Mouse (Mus musculus) right cerebral cortex, postnatal 4 days (tissue): Measurements from ENCODE around the gene Zbtb38.
A peak's percentile ranks its signal among the peaks of the same experiment; 100 is the strongest.

Experiments
- DNase-seq: peaks from one replicate; pipeline ENCODE4 v3.0.0-alpha.2; 2022

Zbtb38 gene

DNA sequence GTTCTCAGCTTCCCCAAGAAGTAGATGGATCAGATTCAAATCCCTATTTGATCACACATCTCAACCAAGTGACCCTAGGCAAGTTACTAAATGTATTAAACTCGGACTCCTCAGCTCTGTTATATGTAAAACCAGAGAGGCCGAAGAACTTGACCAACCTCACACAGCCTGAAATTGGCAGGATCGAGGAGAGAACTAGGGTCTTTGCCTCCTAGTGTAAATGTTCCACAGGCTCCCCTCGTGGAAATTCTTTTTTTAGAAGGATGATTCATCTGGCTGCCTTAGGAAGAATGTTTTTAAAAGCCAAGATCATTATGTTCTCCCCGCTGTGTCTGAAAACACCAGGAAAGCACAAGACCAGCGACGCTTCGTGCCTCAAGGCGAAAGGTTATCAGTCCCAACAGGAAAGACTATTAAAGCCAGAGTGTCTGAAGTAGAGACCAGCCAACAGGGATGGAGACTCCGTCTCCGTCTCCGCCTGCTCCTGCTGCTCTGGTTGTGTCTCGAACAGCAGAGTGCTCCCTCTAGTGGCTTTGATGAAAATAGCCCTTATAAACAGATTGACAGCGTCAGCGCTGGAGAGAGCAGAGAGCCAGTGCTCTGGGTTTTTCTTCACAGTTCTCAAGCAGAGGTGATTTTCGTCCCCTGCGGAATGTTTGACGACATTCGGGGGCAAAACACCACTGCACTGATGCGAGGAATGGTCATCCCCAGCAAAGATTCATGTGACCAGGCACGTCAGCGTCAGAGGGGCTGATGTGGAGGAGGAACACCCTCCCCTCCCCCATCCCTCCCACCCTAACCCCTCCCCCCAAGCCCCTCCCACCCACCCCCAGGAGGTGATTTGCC, 6.3 kb upstream of the Zbtb38 start:
- DNase-seq, result peak; percentile 38

- no peak for DNase-seq
Measured at GRCm38 (mm10) chr9:96756638-96757435, 4.2 kb upstream of the Zbtb38 start.

GRCm38 (mm10) chr9:96755761-96756160, 3.1 kb upstream of the Zbtb38 start:
- DNase-seq, result no peak

DNA sequence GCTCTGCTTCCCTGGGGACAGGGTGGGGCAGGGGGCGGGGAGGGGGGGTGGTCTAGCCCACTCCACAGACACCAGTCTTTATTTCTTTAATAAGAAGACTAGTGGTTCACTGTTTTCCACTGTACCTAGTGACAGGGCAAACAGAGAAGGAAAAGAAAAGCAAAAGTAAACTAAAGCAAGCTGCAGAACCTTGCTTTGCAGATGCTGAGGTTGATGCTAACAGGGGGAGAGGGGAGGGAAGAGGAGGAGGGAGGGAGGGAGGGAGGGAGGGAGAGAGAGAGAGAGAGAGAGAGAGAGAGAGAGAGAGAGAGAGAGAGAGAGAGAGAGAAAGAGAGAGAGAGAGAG, 2.0 kb upstream of the Zbtb38 start:
- no peak for DNase-seq

DNA sequence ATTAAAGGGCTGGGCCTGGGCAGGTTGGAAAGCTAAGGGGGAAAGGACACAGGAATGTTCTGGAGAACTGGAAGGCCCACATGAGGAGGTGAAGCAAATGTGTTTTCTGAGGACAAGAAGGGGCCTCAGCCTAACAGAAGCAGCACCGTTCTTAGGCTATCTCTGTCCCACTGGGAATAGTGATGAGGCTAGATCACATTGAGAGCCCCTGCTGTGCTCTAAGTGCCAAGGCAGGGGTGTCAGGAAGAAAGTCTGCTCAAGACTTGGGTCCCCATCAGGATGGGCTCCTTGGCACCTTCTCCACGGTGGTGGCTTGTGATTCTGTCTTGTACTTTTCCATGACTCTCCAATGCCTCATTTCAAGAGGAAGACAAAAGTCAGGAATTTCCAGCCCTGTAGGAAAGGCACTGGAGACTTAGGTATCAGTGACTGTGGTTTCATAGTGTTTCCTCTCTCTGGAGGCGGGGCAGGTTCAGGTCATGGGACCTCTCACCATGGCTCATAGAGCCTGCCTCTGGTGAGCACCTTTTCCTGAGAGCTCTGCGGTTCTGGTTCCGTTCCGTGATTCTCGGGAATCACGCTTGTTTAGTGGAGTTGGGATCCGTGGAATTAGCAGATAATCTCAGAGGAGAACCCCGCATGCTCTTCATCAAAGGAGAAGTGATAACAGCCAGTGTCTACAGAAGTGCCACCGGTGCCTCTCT, 1.4 kb upstream of the Zbtb38 start:
- DNase-seq, result no peak

GRCm38 (mm10) chr9:96753392-96753791, 761 bp upstream of the Zbtb38 start:
- DNase-seq, result no peak

- no peak for DNase-seq
Measured at GRCm38 (mm10) chr9:96751821-96752602, 619 bp downstream of the Zbtb38 start.

DNA sequence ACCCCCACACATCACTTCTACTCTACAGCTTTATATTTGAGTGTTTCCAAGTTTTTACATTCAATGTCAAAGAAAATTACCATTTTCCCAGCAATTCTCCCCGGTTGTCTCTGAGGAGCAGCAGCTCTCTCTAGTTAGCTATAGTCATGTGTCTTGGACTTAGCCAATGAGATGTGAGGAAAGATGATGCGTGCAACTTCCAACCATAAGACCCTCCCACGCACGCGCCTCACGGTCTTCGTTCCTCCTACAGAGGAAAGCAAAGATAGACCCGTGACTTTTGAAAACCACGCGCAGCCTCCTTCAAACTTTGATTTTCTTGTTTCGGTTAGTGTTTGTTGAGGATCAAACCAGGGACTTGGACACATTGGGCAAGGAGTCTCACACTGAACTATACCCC, 2.0 kb downstream of the Zbtb38 start:
- no peak for DNase-seq

DNA sequence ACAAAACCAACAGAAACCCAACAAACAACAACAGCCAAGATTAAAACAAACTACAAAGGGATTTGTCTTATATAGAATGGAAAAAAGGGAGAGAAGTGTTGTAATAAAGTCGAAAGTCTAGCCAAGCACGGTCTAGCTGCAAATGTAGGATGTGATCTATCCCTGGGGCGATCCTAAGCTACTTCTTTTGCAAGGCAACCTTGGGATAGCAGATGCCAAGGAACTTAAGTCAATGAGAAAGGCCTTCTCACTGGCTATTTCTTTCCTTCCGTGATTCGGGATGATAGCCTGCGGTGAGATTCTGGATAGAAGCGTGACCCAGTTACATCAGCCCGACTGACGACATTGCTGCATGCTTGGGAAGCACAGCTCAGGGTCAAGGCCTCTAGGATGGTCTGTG, 6.1 kb downstream of the Zbtb38 start:
- no peak for DNase-seq

- DNase-seq, result no peak
Measured at GRCm38 (mm10) chr9:96744909-96745308, 7.7 kb downstream of the Zbtb38 start.

- DNase-seq, result no peak
Measured at GRCm38 (mm10) chr9:96741365-96742085, 11.1 kb downstream of the Zbtb38 start.

GRCm38 (mm10) chr9:96740712-96741364, 11.8 kb downstream of the Zbtb38 start:
- DNase-seq, result no peak

GRCm38 (mm10) chr9:96739808-96740711, 12.6 kb downstream of the Zbtb38 start:
- peak; percentile 41 for DNase-seq

DNA sequence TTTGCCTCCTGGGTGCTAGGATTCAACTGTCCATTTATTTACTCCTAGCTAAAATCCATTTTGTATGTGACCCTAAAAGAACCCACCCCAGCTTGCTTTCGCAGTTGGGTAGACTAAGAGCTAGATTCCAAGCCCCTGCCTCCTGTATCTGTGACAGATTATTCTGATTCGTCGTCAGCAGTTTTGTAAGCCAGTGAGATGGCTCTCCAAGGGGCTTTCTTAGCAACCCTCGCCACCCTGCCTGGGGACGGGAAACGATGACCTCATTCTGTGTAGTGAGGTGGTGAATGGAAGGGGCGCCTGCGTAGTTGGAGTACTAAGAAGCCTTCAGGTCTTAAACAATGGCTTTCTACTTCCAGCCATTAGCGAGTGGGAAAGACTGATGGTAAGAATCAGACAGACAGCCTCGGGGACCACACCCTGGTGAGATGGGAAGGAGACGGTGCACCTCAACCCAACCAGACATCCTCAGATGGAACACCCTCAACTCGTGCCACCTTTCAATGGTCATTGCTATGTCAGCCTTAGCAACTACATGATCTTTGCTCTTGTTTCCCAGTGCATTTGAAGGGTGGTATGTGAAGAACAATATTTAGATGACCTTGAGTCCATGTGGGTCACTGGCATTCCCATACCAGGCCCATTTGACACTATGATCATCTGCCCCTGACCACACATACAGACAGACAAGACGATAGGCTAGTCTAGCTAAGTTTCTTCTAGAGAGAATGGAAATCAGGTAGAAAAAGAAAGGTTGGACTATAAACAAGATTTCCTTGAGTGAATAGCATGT, 13.9 kb downstream of the Zbtb38 start:
- no peak for DNase-seq

DNA sequence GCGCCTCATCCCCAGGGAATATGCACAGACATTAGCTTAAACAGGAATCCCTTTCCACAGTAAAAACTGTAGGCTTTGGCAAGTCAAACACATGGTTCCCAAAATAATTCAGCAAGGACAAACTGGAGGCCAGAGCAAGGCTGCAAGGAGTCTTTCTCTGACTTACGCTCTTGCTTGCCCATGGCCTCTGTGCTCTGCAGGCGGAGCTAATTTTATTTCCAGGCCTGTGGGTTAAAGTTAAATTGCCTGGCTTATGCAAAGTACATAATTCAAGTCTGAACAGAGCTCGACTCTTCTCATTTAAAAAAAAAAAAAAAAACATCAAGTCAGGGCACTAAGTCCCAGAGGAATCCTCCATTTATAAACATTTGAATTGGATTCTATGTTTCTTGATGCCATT, 16.7 kb downstream of the Zbtb38 start:
- DNase-seq, result no peak

DNA sequence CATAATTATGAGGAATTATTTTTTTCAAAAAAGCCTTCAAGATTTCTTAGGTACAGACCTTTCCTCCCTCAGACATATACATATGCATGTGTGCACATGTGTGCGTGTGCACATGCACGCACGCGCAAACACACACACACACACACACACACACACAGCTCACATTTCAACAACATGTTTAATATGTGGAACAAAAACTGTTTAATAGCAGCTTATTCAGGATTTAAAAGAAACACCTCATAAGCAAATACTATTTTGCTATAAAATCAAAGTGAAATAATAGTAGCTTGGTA, 19.3 kb downstream of the Zbtb38 start:
- no peak for DNase-seq

GRCm38 (mm10) chr9:96732644-96733424, 19.8 kb downstream of the Zbtb38 start:
- peak; percentile 44 for DNase-seq

GRCm38 (mm10) chr9:96731961-96732511, 20.6 kb downstream of the Zbtb38 start:
- peak; percentile 58 for DNase-seq
